Mouse (Mus musculus) forebrain, postnatal 0 days (tissue): Measurements from ENCODE around the gene Higd1b. TPM values are rescaled to one million over a fixed set of nuclear protein-coding genes. Genes with fewer than 3 reads are reported as not detected.

Experiments
- ATAC-seq: fragments of 200-750 bp; cut with Nextera tagmentation; 2 replicates; pipeline ENCODE4 v1.8.0; 2017; ENCODE audit warnings: mild to moderate bottlenecking, moderate library complexity
- DNase-seq: peaks from one replicate; pipeline ENCODE4 v3.0.0-alpha.2; 2015
- H3K27ac ChIP-seq: fragments of 300-500 bp; sonication (generic); 2 replicates; pipeline ENCODE4 v1.5.1; 2014; ENCODE audit warnings: low read depth, mild to moderate bottlenecking, antibody characterized with exemption, low read length, moderate library complexity, mixed read lengths
- H3K27me3 ChIP-seq: fragments of 300-500 bp; sonication (generic); 2 replicates; pipeline ENCODE4 v1.6.1; 2014; ENCODE audit warnings: mild to moderate bottlenecking, low read length, mixed read lengths; ENCODE audit not compliant: insufficient read depth
- H3K36me3 ChIP-seq: fragments of 300-500 bp; sonication (generic); 2 replicates; pipeline ENCODE4 v1.6.1; 2014; ENCODE audit warnings: mild to moderate bottlenecking, moderate library complexity; ENCODE audit not compliant: insufficient read depth
- H3K4me1 ChIP-seq: fragments of 300-500 bp; sonication (generic); 2 replicates; pipeline ENCODE4 v1.6.1; 2014; ENCODE audit warnings: antibody characterized with exemption; ENCODE audit not compliant: insufficient read depth
- H3K4me2 ChIP-seq: fragments of 300-500 bp; sonication (generic); 2 replicates; pipeline ENCODE4 v1.6.1; 2014; ENCODE audit warnings: low read depth, mild to moderate bottlenecking, moderate library complexity
- H3K4me3 ChIP-seq: fragments of 300-500 bp; sonication (generic); 2 replicates; pipeline ENCODE4 v1.5.1; 2014; ENCODE audit warnings: low read depth, low read length, mixed read lengths
- H3K9ac ChIP-seq: fragments of 300-500 bp; sonication (generic); 2 replicates; pipeline ENCODE4 v1.6.1; 2014; ENCODE audit warnings: mild to moderate bottlenecking
- H3K9me3 ChIP-seq: fragments of 300-500 bp; sonication (generic); 2 replicates; pipeline ENCODE4 v1.6.1; 2016; ENCODE audit warnings: low read length
- CTCF ChIP-seq: sonication (generic); IDR thresholded peaks from 2 replicates; pipeline ENCODE4 v1.5.1; 2016; ENCODE audit warnings: antibody characterized with exemption, control low read depth, low read depth
- WGBS: fragments of 180-500 bp; shearing (Covaris S2); extraction: QIAGEN DNeasy Blood & Tissue Kit; methylation state at CpG from one replicate; pipeline ENCODE4 v1.1.7; 2014; 5-methylcytosine and 5-hydroxymethylcytosine counted together
- polyA plus RNA-seq: library from polyadenylated mRNA; unstranded; fragments of >200 nt; fragmentation: Nextera tagmentation; extraction: Ambion mirVana; gene quantifications from 2 replicates; pipeline ENCODE4 v1.2.1, GENCODE M21; 2015
- total RNA-seq: library from RNA; depleted of rRNA; stranded (reverse); fragments of >200 nt; gene quantifications from 2 replicates; pipeline ENCODE4 v1.2.3, GENCODE M21; 2014

The Higd1b gene
- total and polyA plus RNA-seq, 2 experiments from 2014 or later: 5.3 to 13.8 TPM

- Histone ChIP-seq H3K9me3 (no peaks in the 10 kb centered on the region), H3K4me2 (no peak overlapping the region), H3K9ac (no peak overlapping the region), H3K4me1 (no peaks in the 10 kb centered on the region), H3K4me3 (no peak overlapping the region), H3K36me3 (peaks cover 77% of the 10 kb centered on the region), H3K27ac (no peak overlapping the region), H3K27me3 (no peaks in the 10 kb centered on the region)
- no peak for TF ChIP-seq CTCF
- peak; percentile 22 for DNase-seq
- ATAC-seq: peak; percentile 51; the same call in 1 of the 2 replicates
- WGBS: 76% methylated on average over 8 of the region's 8 CpGs
Observed at GRCm38 (mm10) chr11:102859933-102860332, 24.3 kb downstream of the Higd1b start.

GRCm38 (mm10) chr11:102864272-102864671, 28.6 kb downstream of the Higd1b start:
- peak; percentile 79 for TF ChIP-seq CTCF
- peak; percentile 89 for DNase-seq
- no peaks in the 10 kb centered on the region for H3K9me3 ChIP-seq
- peaks cover 81% of the 10 kb centered on the region for H3K36me3 ChIP-seq
- no peak overlapping the region for H3K4me2 ChIP-seq
- H3K4me1 ChIP-seq: no peaks in the 10 kb centered on the region
- WGBS: 30% methylated on average over 4 of the region's 4 CpGs
- ATAC-seq: peak; percentile 71; the same call in 1 of the 2 replicates
- H3K27me3 ChIP-seq: no peaks in the 10 kb centered on the region
- H3K27ac ChIP-seq: no peak overlapping the region
- no peak overlapping the region for H3K9ac ChIP-seq
- H3K4me3 ChIP-seq: no peak overlapping the region

GRCm38 (mm10) chr11:102874801-102875334, 39.2 kb downstream of the Higd1b start:
- Histone ChIP-seq H3K27ac (no peak overlapping the region), H3K4me2 (no peak overlapping the region), H3K4me1 (no peaks in the 10 kb centered on the region), H3K9ac (no peak overlapping the region), H3K27me3 (no peaks in the 10 kb centered on the region), H3K4me3 (no peak overlapping the region), H3K36me3 (peaks cover 47% of the 10 kb centered on the region), H3K9me3 (no peaks in the 10 kb centered on the region)
- ATAC-seq (no peak), DNase-seq (no peak)
- 61% methylated on average over 7 of the region's 7 CpGs for WGBS
- no peak for TF ChIP-seq CTCF

GRCm38 (mm10) chr11:102879558-102879957, 43.9 kb downstream of the Higd1b start:
- no peak for TF ChIP-seq CTCF
- Histone ChIP-seq H3K9ac (no peak overlapping the region), H3K4me3 (no peak overlapping the region), H3K36me3 (peaks cover 26% of the 10 kb centered on the region), H3K9me3 (no peaks in the 10 kb centered on the region), H3K27ac (no peak overlapping the region), H3K4me2 (no peak overlapping the region), H3K4me1 (peaks cover 4% of the 10 kb centered on the region; the same call in 1 of the 2 replicates), H3K27me3 (no peaks in the 10 kb centered on the region)
- no peak for DNase-seq
- 40% methylated on average over 2 of the region's 2 CpGs for WGBS
- no peak for ATAC-seq

- Histone ChIP-seq H3K9ac (peak within 1 kb of the TSS; percentile 76), H3K27ac (peak within 1 kb of the TSS; percentile 87), H3K4me3 (peak within 1 kb of the TSS; percentile 68), H3K36me3 (peaks cover 14% of the 10 kb centered on the region), H3K9me3 (no peaks in the 10 kb centered on the region), H3K27me3 (no peaks in the 10 kb centered on the region), H3K4me2 (peak within 1 kb of the TSS; percentile 71), H3K4me1 (peaks cover 4% of the 10 kb centered on the region; the same call in 1 of the 2 replicates)
- DNase-seq: peak; percentile 98
- peak; percentile 93 for ATAC-seq
- 3% methylated on average over 62 of the region's 62 CpGs for WGBS
- no peak for TF ChIP-seq CTCF
Observed at GRCm38 (mm10) chr11:102880585-102881313, 45.1 kb downstream of the Higd1b start, which contains the start of the genes Eftud2 and Ccdc103. Gene Eftud2 (minus strand): TSS chr11:102880985. Gene Ccdc103 (plus strand): TSS chr11:102881204.

- Histone ChIP-seq H3K4me2 (peak overlapping the region; percentile 71), H3K9ac (peak overlapping the region; percentile 76), H3K4me3 (peak overlapping the region; percentile 68), H3K36me3 (peaks cover 9% of the 10 kb centered on the region; the same call in 1 of the 2 replicates), H3K9me3 (no peaks in the 10 kb centered on the region), H3K4me1 (peaks cover 4% of the 10 kb centered on the region; the same call in 1 of the 2 replicates), H3K27me3 (no peaks in the 10 kb centered on the region), H3K27ac (peak overlapping the region; percentile 87)
- ATAC-seq (peak; percentile 3; the same call in 1 of the 2 replicates), DNase-seq (no peak)
- no peak for TF ChIP-seq CTCF
- 17% methylated on average over 13 of the region's 13 CpGs for WGBS
Observed at GRCm38 (mm10) chr11:102881314-102882198, 45.9 kb downstream of the Higd1b start.
